Mouse (Mus musculus): ENCODE measurements around the gene 1500011B03Rik. TPM values are rescaled to one million over a fixed set of nuclear protein-coding genes. Genes with fewer than 3 reads are reported as not detected.

1500011B03Rik gene
- polyA plus RNA-seq, 1 experiment from 2014 or later: 112 TPM

GRCm38 (mm10) chr5:114807063-114807462, 16.2 kb downstream of the 1500011B03Rik start:
- WGBS: 52% methylated on average over 9 of the region's 9 CpGs
- Histone ChIP-seq H3K4me3 (ENCODE audit: low read depth, low read length) (no peak overlapping the region), H3K36me3 (ENCODE audit: control insufficient read depth, insufficient read depth, low read length) (peaks cover 31% of the 10 kb centered on the region), H3K9me3 (ENCODE audit: control insufficient read depth, low read depth, low read length) (no peaks in the 10 kb centered on the region), H3K4me1 (ENCODE audit: control insufficient read depth, insufficient read depth, low read length) (no peaks in the 10 kb centered on the region), H3K4me2 (replicated peaks; ENCODE audit: low read depth, low read length) (no peak overlapping the region), H3K27me3 (ENCODE audit: control insufficient read depth, insufficient read depth, low read length) (no peaks in the 10 kb centered on the region), H3K27ac (ENCODE audit: low read length) (no peak overlapping the region), H3K9ac (replicated peaks; ENCODE audit: low read depth, low read length) (no peak overlapping the region)
- no peak for ATAC-seq (ENCODE audit: insufficient number of reproducible peaks, insufficient read depth, low FRiP score, low read depth)

DNA sequence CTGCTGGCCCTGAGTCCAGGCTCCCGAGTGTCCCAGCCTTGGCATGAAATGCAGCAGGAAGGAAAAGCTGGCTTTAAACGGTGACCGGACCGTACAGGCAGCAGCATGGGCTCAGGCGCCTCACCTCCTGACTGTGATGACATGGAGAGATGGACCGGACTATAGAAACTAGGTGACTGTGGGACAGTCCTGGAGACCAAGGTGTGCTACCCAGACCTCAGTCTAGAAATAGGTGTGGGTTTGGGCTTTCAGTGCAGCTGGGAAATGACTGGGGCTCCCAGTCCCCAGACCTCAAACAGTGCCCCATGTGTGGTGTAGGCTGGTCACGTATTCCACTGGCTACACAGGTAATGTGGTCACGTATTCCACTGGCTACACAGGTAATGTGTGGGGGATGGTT, 16.6 kb downstream of the 1500011B03Rik start:
- Histone ChIP-seq H3K36me3 (ENCODE audit: control insufficient read depth, insufficient read depth, low read length) (peaks cover 34% of the 10 kb centered on the region), H3K27ac (ENCODE audit: low read length) (peak overlapping the region; percentile 28; the same call in 1 of the 2 replicates), H3K27me3 (ENCODE audit: control insufficient read depth, insufficient read depth, low read length) (no peaks in the 10 kb centered on the region), H3K9me3 (ENCODE audit: control insufficient read depth, low read depth, low read length) (no peaks in the 10 kb centered on the region), H3K4me2 (replicated peaks; ENCODE audit: low read depth, low read length) (no peak overlapping the region), H3K4me3 (ENCODE audit: low read depth, low read length) (no peak overlapping the region), H3K9ac (replicated peaks; ENCODE audit: low read depth, low read length) (no peak overlapping the region), H3K4me1 (ENCODE audit: control insufficient read depth, insufficient read depth, low read length) (no peaks in the 10 kb centered on the region)
- WGBS: 86% methylated on average over 8 of the region's 8 CpGs
- no peak for ATAC-seq (ENCODE audit: insufficient number of reproducible peaks, insufficient read depth, low FRiP score, low read depth)

DNA sequence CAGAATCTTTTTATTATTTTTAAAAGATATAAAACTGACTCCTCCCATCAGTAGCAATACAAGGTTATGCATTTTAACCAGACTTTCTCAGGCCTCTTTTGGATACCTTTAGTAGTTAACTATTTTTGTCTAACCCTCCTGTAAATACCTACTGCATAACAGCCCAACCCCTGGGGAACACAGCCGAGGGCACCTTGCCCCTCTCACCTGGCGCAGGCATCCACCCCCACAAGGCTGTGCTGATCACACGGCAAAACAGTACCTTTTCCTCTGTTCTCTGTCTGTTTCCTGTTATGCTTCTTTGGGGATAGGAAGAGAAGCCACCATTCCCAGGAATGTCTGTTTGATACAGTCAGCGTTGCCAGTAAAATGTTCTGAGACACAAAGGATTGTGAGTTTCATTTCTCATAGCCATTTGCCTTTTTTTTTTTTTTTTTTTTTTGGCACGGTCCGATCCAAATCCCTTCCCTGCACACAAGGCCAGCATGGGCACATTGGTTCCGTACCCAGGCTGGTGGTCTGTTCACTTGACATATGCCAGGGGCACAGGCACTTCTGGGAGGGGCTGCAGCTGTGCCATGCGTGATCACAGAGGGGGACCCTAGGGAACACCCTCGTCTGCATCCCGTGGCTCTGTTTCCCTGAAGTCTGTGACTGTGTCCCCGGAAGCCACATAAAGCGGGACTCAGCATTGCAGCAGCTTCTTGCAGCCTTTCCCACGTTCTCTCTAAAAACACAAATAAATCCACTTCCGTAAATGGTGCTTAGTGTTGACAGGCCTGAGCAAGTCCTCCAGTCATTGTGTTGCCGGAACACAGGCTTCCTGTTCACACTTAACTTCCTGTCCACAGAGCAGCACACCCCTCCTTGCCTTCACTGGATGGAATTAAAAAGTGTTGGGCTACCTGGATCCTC, 17.6 kb downstream of the 1500011B03Rik start:
- no peak overlapping the region for H3K4me2 ChIP-seq (replicated peaks; ENCODE audit: low read depth, low read length)
- H3K9ac ChIP-seq (replicated peaks; ENCODE audit: low read depth, low read length): no peak overlapping the region
- H3K27me3 ChIP-seq (ENCODE audit: control insufficient read depth, insufficient read depth, low read length): no peaks in the 10 kb centered on the region
- WGBS: 75% methylated on average over 15 of the region's 15 CpGs
- H3K4me3 ChIP-seq (ENCODE audit: low read depth, low read length): no peak overlapping the region
- ATAC-seq (ENCODE audit: insufficient number of reproducible peaks, insufficient read depth, low FRiP score, low read depth): no peak
- no peak overlapping the region; the same call in 1 of the 2 replicates for H3K27ac ChIP-seq (ENCODE audit: low read length)
- H3K4me1 ChIP-seq (ENCODE audit: control insufficient read depth, insufficient read depth, low read length): no peaks in the 10 kb centered on the region
- no peaks in the 10 kb centered on the region for H3K9me3 ChIP-seq (ENCODE audit: control insufficient read depth, low read depth, low read length)
- peaks cover 35% of the 10 kb centered on the region for H3K36me3 ChIP-seq (ENCODE audit: control insufficient read depth, insufficient read depth, low read length)

- Histone ChIP-seq H3K4me2 (replicated peaks; ENCODE audit: low read depth, low read length) (no peak overlapping the region), H3K4me1 (ENCODE audit: control insufficient read depth, insufficient read depth, low read length) (no peaks in the 10 kb centered on the region), H3K27me3 (ENCODE audit: control insufficient read depth, insufficient read depth, low read length) (no peaks in the 10 kb centered on the region), H3K27ac (ENCODE audit: low read length) (no peak overlapping the region), H3K36me3 (ENCODE audit: control insufficient read depth, insufficient read depth, low read length) (peaks cover 35% of the 10 kb centered on the region), H3K9me3 (ENCODE audit: control insufficient read depth, low read depth, low read length) (no peaks in the 10 kb centered on the region), H3K9ac (replicated peaks; ENCODE audit: low read depth, low read length) (no peak overlapping the region), H3K4me3 (ENCODE audit: low read depth, low read length) (no peak overlapping the region)
- WGBS: 49% methylated on average over 3 of the region's 3 CpGs
- ATAC-seq (ENCODE audit: insufficient number of reproducible peaks, insufficient read depth, low FRiP score, low read depth): no peak
Measured at GRCm38 (mm10) chr5:114804958-114805357, 18.3 kb downstream of the 1500011B03Rik start.

DNA sequence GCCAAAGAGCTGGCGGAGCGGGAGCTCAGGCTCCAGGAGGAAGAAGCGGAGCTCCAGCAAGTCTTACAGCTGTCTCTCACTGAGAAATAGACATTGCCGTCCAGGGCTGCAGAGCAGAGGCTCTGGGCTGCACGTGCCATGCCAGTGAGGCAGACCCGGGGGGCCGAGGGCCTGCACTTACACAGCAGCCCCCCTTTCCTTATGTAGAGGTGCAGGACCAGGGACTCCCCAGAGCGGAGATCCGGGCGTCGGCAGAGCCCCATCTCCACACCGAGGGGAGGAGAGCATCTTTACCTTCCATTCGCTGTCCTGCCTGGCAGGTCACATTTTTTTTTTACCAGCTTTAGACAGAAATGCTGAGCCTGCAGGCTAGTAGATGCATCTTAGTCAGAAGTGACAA, 18.9 kb downstream of the 1500011B03Rik start:
- no peaks in the 10 kb centered on the region for H3K4me1 ChIP-seq (ENCODE audit: control insufficient read depth, insufficient read depth, low read length)
- H3K27ac ChIP-seq (ENCODE audit: low read length): no peak overlapping the region
- H3K4me2 ChIP-seq (replicated peaks; ENCODE audit: low read depth, low read length): no peak overlapping the region
- no peaks in the 10 kb centered on the region for H3K27me3 ChIP-seq (ENCODE audit: control insufficient read depth, insufficient read depth, low read length)
- no peak for ATAC-seq (ENCODE audit: insufficient number of reproducible peaks, insufficient read depth, low FRiP score, low read depth)
- H3K9me3 ChIP-seq (ENCODE audit: control insufficient read depth, low read depth, low read length): no peaks in the 10 kb centered on the region
- peaks cover 35% of the 10 kb centered on the region for H3K36me3 ChIP-seq (ENCODE audit: control insufficient read depth, insufficient read depth, low read length)
- no peak overlapping the region for H3K9ac ChIP-seq (replicated peaks; ENCODE audit: low read depth, low read length)
- no peak overlapping the region for H3K4me3 ChIP-seq (ENCODE audit: low read depth, low read length)
- WGBS: 92% methylated on average over 13 of the region's 13 CpGs

GRCm38 (mm10) chr5:114803231-114803630, 20.0 kb downstream of the 1500011B03Rik start:
- ATAC-seq (ENCODE audit: insufficient number of reproducible peaks, insufficient read depth, low FRiP score, low read depth): no peak
- Histone ChIP-seq H3K36me3 (ENCODE audit: control insufficient read depth, insufficient read depth, low read length) (peaks cover 32% of the 10 kb centered on the region), H3K9me3 (ENCODE audit: control insufficient read depth, low read depth, low read length) (no peaks in the 10 kb centered on the region), H3K27me3 (ENCODE audit: control insufficient read depth, insufficient read depth, low read length) (no peaks in the 10 kb centered on the region), H3K4me3 (ENCODE audit: low read depth, low read length) (no peak overlapping the region), H3K9ac (replicated peaks; ENCODE audit: low read depth, low read length) (no peak overlapping the region), H3K27ac (ENCODE audit: low read length) (no peak overlapping the region), H3K4me1 (ENCODE audit: control insufficient read depth, insufficient read depth, low read length) (no peaks in the 10 kb centered on the region), H3K4me2 (replicated peaks; ENCODE audit: low read depth, low read length) (no peak overlapping the region)
- 89% methylated on average over 13 of the region's 13 CpGs for WGBS

DNA sequence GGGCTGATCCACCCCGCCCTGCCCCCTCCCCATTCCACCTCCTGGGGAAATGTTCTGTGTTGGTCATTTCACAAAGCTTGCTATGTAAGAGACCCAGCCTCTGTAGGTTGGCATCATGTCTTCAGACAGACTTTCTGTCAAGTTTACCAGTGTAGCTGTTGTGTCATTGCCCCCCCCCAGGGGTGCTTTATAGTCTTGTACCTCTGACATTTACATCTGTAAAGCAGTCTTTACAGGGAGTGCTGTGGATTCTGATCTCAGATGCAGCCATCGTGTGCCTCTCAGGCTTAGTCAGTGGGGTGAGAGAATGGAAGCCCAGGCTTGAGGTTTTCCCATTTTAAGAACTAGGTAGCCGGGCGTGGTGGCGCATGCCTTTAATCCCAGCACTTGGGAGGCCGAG, 21.4 kb downstream of the 1500011B03Rik start:
- no peak overlapping the region for H3K27ac ChIP-seq (ENCODE audit: low read length)
- no peak overlapping the region for H3K9ac ChIP-seq (replicated peaks; ENCODE audit: low read depth, low read length)
- WGBS: 91% methylated on average over 6 of the region's 6 CpGs
- peaks cover 27% of the 10 kb centered on the region for H3K36me3 ChIP-seq (ENCODE audit: control insufficient read depth, insufficient read depth, low read length)
- no peak overlapping the region for H3K4me2 ChIP-seq (replicated peaks; ENCODE audit: low read depth, low read length)
- H3K4me3 ChIP-seq (ENCODE audit: low read depth, low read length): no peak overlapping the region
- no peak for ATAC-seq (ENCODE audit: insufficient number of reproducible peaks, insufficient read depth, low FRiP score, low read depth)
- H3K4me1 ChIP-seq (ENCODE audit: control insufficient read depth, insufficient read depth, low read length): no peaks in the 10 kb centered on the region
- H3K9me3 ChIP-seq (ENCODE audit: control insufficient read depth, low read depth, low read length): no peaks in the 10 kb centered on the region
- H3K27me3 ChIP-seq (ENCODE audit: control insufficient read depth, insufficient read depth, low read length): no peaks in the 10 kb centered on the region

- ATAC-seq (ENCODE audit: insufficient number of reproducible peaks, insufficient read depth, low FRiP score, low read depth): no peak
- Histone ChIP-seq H3K9ac (replicated peaks; ENCODE audit: low read depth, low read length) (no peak overlapping the region), H3K4me3 (ENCODE audit: low read depth, low read length) (no peak overlapping the region), H3K9me3 (ENCODE audit: control insufficient read depth, low read depth, low read length) (no peaks in the 10 kb centered on the region), H3K27me3 (ENCODE audit: control insufficient read depth, insufficient read depth, low read length) (no peaks in the 10 kb centered on the region), H3K4me1 (ENCODE audit: control insufficient read depth, insufficient read depth, low read length) (peaks cover 5% of the 10 kb centered on the region; the same call in 1 of the 2 replicates), H3K27ac (ENCODE audit: low read length) (no peak overlapping the region), H3K4me2 (replicated peaks; ENCODE audit: low read depth, low read length) (no peak overlapping the region), H3K36me3 (ENCODE audit: control insufficient read depth, insufficient read depth, low read length) (peaks cover 27% of the 10 kb centered on the region)
- 23% methylated on average over 8 of the region's 8 CpGs for whole genome bisulfite sequencing
Measured at GRCm38 (mm10) chr5:114801049-114801448, 22.2 kb downstream of the 1500011B03Rik start.
